Comparison of ENCODE assay signal across 19 mouse cellular contexts in genomic region chr6:4634804-4635203, GRCm38 (mm10). TPM values are rescaled to one million over a fixed set of nuclear protein-coding genes. Genes with fewer than 3 reads are reported as not detected.
DNase-seq lines count a peak whose midpoint lies in the region; ATAC-seq and TF ChIP-seq lines count a peak whose summit lies in the region.
"Had no signal": no experiment of that assay in that cellular context is flagged by ENCODE, and none has a peak within 500 bp of the region (broad histone marks: within the 10 kb centered on the region; RNA-seq: fewer than 3 reads in every experiment).

No protein-coding gene starts in this region.

- WGBS in forebrain, embryonic 10.5 days, result 90% methylated on average over 1 of the region's 1 CpGs
- 69% methylated on average over 1 of the region's 1 CpGs for WGBS in forebrain, embryonic 15.5 days
- 74% methylated on average over 1 of the region's 1 CpGs for WGBS in midbrain, embryonic 10.5 days
- 77% methylated on average over 1 of the region's 1 CpGs for WGBS in midbrain, postnatal 0 days
- WGBS in limb, embryonic 13.5 days, result 14% methylated on average over 1 of the region's 1 CpGs

- H3K4me1 ChIP-seq in forebrain, embryonic 10.5 days, result peaks cover 40% of the 10 kb centered on the region
- H3K4me1 ChIP-seq in forebrain, embryonic 15.5 days, result no peaks in the 10 kb centered on the region; the same call in 1 of the 2 replicates
- H3K4me1 ChIP-seq in midbrain, embryonic 10.5 days, result peaks cover 36% of the 10 kb centered on the region
- no peaks in the 10 kb centered on the region for H3K4me1 ChIP-seq in midbrain, postnatal 0 days (ENCODE audit: insufficient read depth, low read length)
- H3K4me1 ChIP-seq in limb, embryonic 13.5 days, result peaks cover 13% of the 10 kb centered on the region
- H3K4me1 ChIP-seq: hindbrain, embryonic 15.5 days had no signal

- peak overlapping the region; percentile 62 for H3K27ac ChIP-seq in forebrain, embryonic 10.5 days
- no peak overlapping the region for H3K27ac ChIP-seq in forebrain, embryonic 15.5 days (replicated peaks)
- H3K27ac ChIP-seq in midbrain, embryonic 10.5 days (replicated peaks), result peak overlapping the region; percentile 46
- no peak overlapping the region for H3K27ac ChIP-seq in midbrain, postnatal 0 days (ENCODE audit: low read depth, low read length)
- H3K27ac ChIP-seq in limb, embryonic 13.5 days, result peak overlapping the region; percentile 15; the same call in 1 of the 2 replicates
- H3K27ac ChIP-seq: heart, adult 2 months; hindbrain, embryonic 15.5 days had no signal

- no peak for TF ChIP-seq CTCF in midbrain, postnatal 0 days (IDR thresholded peaks at IDR 0.05)

- no peak overlapping the region for H3K4me2 ChIP-seq in forebrain, embryonic 15.5 days (replicated peaks)
- H3K4me2 ChIP-seq in midbrain, postnatal 0 days (ENCODE audit: low read depth, low read length, poor library complexity, severe bottlenecking), result no peak overlapping the region
- H3K4me2 ChIP-seq in limb, embryonic 13.5 days (replicated peaks), result no peak overlapping the region
- H3K4me2 ChIP-seq: heart, embryonic 12.5 days; hindbrain, embryonic 15.5 days had no signal

- no peak for ATAC-seq in forebrain, embryonic 15.5 days (replicated peaks)
- no peak for ATAC-seq in midbrain, postnatal 0 days (ENCODE audit: low FRiP score)
- no peak for ATAC-seq in limb, embryonic 13.5 days (ENCODE audit: low FRiP score, low read depth)
- ATAC-seq: forebrain, embryonic 14.5 days; inflammation-experienced regulatory T-cells, adult 6 months; Patski had no signal

- no peak overlapping the region for H3K9ac ChIP-seq in forebrain, embryonic 15.5 days (replicated peaks)
- H3K9ac ChIP-seq in midbrain, postnatal 0 days (replicated peaks; ENCODE audit: low read length, poor library complexity, severe bottlenecking), result no peak overlapping the region
- H3K9ac ChIP-seq in limb, embryonic 13.5 days, result no peak overlapping the region
- H3K9ac ChIP-seq: heart, embryonic 12.5 days; hindbrain, embryonic 15.5 days had no signal

- no peak for DNase-seq in forebrain, embryonic 10.5 days (ENCODE audit: extremely low spot score, low spot score)
- no peak for DNase-seq in midbrain, embryonic 10.5 days (ENCODE audit: low spot score)
- no peak for DNase-seq in midbrain, postnatal 0 days (ENCODE audit: low spot score)
- no peak for DNase-seq in layer of hippocampus, postnatal 25 days (ENCODE audit: extremely low spot score in 1 of 2, low spot score in 1 of 2)
- DNase-seq in cerebellum, adult 9-10 months, result no peak
- DNase-seq: adrenal gland, adult 2 months; adrenal gland, postnatal 25 days; cerebellum, adult 8-10 months; cerebellum, postnatal 25 days; gastrocnemius, postnatal 10 days; heart, adult 2 months had no signal

- H3K27me3 ChIP-seq in forebrain, embryonic 10.5 days (ENCODE audit: poor library complexity, severe bottlenecking), result no peaks in the 10 kb centered on the region
- no peaks in the 10 kb centered on the region for H3K27me3 ChIP-seq in forebrain, embryonic 15.5 days
- H3K27me3 ChIP-seq in midbrain, embryonic 10.5 days (ENCODE audit: low read depth, poor library complexity, severe bottlenecking), result no peaks in the 10 kb centered on the region
- no peaks in the 10 kb centered on the region for H3K27me3 ChIP-seq in midbrain, postnatal 0 days (ENCODE audit: insufficient read depth, low read length)
- no peaks in the 10 kb centered on the region for H3K27me3 ChIP-seq in limb, embryonic 13.5 days
- H3K27me3 ChIP-seq: heart, embryonic 12.5 days; hindbrain, embryonic 15.5 days; Patski had no signal

- no peak overlapping the region for H3K4me3 ChIP-seq in forebrain, embryonic 10.5 days
- no peak overlapping the region for H3K4me3 ChIP-seq in forebrain, embryonic 15.5 days
- no peak overlapping the region for H3K4me3 ChIP-seq in midbrain, embryonic 10.5 days
- no peak overlapping the region for H3K4me3 ChIP-seq in midbrain, postnatal 0 days (ENCODE audit: low read depth, low read length)
- no peak overlapping the region for H3K4me3 ChIP-seq in limb, embryonic 13.5 days
- H3K4me3 ChIP-seq: embryonic facial prominence, embryonic 10.5 days; heart, adult 2 months; heart, embryonic 12.5 days; hindbrain, embryonic 15.5 days had no signal

- peaks cover 39% of the 10 kb centered on the region for H3K36me3 ChIP-seq in forebrain, embryonic 10.5 days (replicated peaks)
- no peaks in the 10 kb centered on the region; the same call in 1 of the 2 replicates for H3K36me3 ChIP-seq in forebrain, embryonic 15.5 days
- H3K36me3 ChIP-seq in midbrain, embryonic 10.5 days, result peaks cover 38% of the 10 kb centered on the region
- no peaks in the 10 kb centered on the region for H3K36me3 ChIP-seq in midbrain, postnatal 0 days (ENCODE audit: insufficient read depth, low read length)
- peaks cover 10% of the 10 kb centered on the region for H3K36me3 ChIP-seq in limb, embryonic 13.5 days

- no peaks in the 10 kb centered on the region for H3K9me3 ChIP-seq in forebrain, embryonic 10.5 days
- no peaks in the 10 kb centered on the region for H3K9me3 ChIP-seq in forebrain, embryonic 15.5 days
- no peaks in the 10 kb centered on the region for H3K9me3 ChIP-seq in midbrain, embryonic 10.5 days (replicated peaks)
- H3K9me3 ChIP-seq in midbrain, postnatal 0 days (ENCODE audit: low read length), result no peaks in the 10 kb centered on the region
- H3K9me3 ChIP-seq in limb, embryonic 13.5 days, result no peaks in the 10 kb centered on the region
- H3K9me3 ChIP-seq: embryonic facial prominence, embryonic 10.5 days; heart, embryonic 12.5 days; hindbrain, embryonic 15.5 days had no signal

RNA-seq across cellular contexts. Expression of gene Casd1, which starts 34.2 kb away (rescaled TPM):
- polyA plus RNA-seq in forebrain, embryonic 10.5 days (2016; fragmentation: Nextera tagmentation; extraction: Ambion mirVana), result 34.5 and 34.7 TPM in 2 replicates
- polyA plus RNA-seq in forebrain, embryonic 15.5 days (2015; fragmentation: Nextera tagmentation; extraction: Ambion mirVana), result 34.1 and 40.3 TPM in 2 replicates
- polyA plus RNA-seq in midbrain, embryonic 10.5 days (2016; fragmentation: Nextera tagmentation; extraction: Ambion mirVana), result 32.0 and 32.2 TPM in 2 replicates
- 93.6 and 123 TPM in 2 replicates for total RNA-seq in midbrain, postnatal 0 days (2014; rRNA removed)
- polyA plus RNA-seq in midbrain, postnatal 0 days (2015; fragmentation: Nextera tagmentation; extraction: Ambion mirVana), result 42.1 and 44.7 TPM in 2 replicates
- 38.6 and 40.3 TPM in 2 replicates for polyA plus RNA-seq in limb, embryonic 13.5 days (2015; fragmentation: Nextera tagmentation; extraction: Ambion mirVana)
- 10 to 100 TPM; 47.6 to 49.8 TPM for total RNA-seq in layer of hippocampus, postnatal 25 days (2021)

Comparison
In these comparisons a context has a peak if more than half of its experiments do, and no peak if none do; other contexts are left out.
1. H3K27ac ChIP-seq: peak in forebrain, embryonic 10.5 days (single experiment), midbrain, embryonic 10.5 days (single experiment) and limb, embryonic 13.5 days (single experiment); none in forebrain, embryonic 15.5 days (single experiment) and midbrain, postnatal 0 days (single experiment).